Mouse (Mus musculus): Measurements from ENCODE around the gene Baat.

DNA sequence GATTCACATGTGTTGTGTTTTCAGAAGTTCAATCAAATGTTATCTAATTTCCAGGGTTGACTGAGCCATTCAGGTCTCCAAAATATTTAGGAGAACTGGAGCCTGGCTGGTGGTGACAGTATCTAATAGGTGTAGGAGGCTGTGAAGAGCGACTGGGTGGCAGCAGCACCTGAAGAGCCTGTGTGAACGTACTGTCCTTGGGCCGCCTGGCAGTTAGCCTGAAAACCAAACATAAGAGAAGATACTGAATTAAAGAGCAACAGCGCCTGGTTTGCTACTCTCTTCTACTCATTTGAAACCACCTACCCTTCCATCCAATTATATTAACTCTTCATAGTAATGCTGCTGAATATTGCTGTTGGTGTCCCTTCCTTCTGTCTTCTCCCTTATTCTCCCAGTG lies 30.3 kb upstream of the Baat start:
- no peak for TF ChIP-seq CTCF (conservative IDR thresholded peaks at IDR 0.05; ENCODE audit: insufficient read depth, insufficient read length, low read depth, low read length)
- TF ChIP-seq POLR2A (IDR thresholded peaks at IDR 0.05; ENCODE audit: low read depth, low read length), result no peak
